Mouse (Mus musculus) gastrocnemius, postnatal 14 days (tissue): ENCODE measurements around the gene Prkch. TPM values are rescaled to one million over a fixed set of nuclear protein-coding genes. Genes with fewer than 3 reads are reported as not detected.
"Not testable (repeated sequence)": the region's sequence is repeated elsewhere in the genome, so short reads cannot be mapped to it uniquely, and the experiment has no call there.

Experiments used
- DNase-seq: peaks from one replicate; pipeline ENCODE4 v3.0.0; 2021; ENCODE audit warnings: mixed read lengths
- intact Hi-C: fragments of 180-260 bp; cut with DNase I; formaldehyde crosslinking; loops from one replicate; pipeline ENCODE4 v1.15.1; 2025; ENCODE audit warnings: low total_unique reads
- long read RNA-seq, 2 experiments: library from polyadenylated mRNA; stranded (forward); transcript quantifications; one replicate each; pipeline ENCODE4 v2.0.0; 2021
- total RNA-seq, 2 experiments: library from RNA; stranded (reverse); gene quantifications; 2 replicates each; pipeline ENCODE4 v1.2.3; 2021

Gene Prkch
- 10 to 100 TPM in 1 of 2 experiments, 1 to 10 TPM in 1; 9.0 to 12.5 TPM for total RNA-seq
- long read RNA-seq, experiment 1, transcript Prkch-201 (14 exons, 3,545 nt): major isoform, 19 of 21 reads
- long read RNA-seq, experiment 1, partial matches to known transcripts: 1 of 21 reads
- long read RNA-seq, experiment 1, other reads (novel, unspliced or antisense): 1 of 21 reads
- long read RNA-seq, experiment 2, transcript Prkch-201 (14 exons, 3,545 nt): major isoform, 22 of 23 reads
- long read RNA-seq, experiment 2, partial matches to known transcripts: 0 of 23 reads
- long read RNA-seq, experiment 2, other reads (novel, unspliced or antisense): 1 of 23 reads

DNA sequence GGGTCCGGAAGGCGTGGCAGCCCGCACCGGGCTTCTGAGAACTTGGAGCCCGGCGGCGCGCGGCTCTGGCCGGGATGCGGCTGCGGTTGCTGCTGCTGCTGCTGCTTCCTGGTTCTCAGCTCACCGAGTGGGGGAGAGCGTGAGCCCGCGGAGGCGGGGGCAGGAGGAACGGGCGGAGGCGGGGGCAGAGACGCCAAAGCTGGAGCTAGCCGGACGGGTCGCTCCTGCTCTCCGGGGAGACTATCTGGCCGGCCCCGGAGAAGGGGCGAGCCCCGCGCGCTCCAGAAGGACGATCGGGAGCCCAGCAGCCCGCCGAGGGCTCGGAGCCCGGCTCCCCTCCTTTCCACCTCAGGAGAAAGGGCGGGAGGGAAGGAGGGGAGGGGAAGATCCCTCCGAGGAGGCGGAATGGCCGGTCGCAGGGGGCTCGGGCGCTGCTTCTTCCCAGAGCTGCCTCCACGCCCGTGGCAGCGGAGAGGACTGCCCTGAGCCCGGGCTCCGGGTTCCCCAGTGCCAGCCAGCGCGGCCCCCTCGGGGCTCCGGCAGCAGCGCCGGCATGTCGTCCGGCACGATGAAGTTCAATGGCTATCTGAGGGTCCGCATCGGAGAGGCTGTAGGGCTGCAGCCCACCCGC lies at the start of gene Prkch:
Prkch (plus strand) TSS at position 187 of the 631 bp plus-strand sequence.
- DNase-seq: peak; percentile 81
- intact Hi-C loops: no loop called here

GRCm38 (mm10) chr12:73537499-73538138 lies 47.0 kb upstream of the Prkch start:
- intact Hi-C loops: no loop called here
- no peak for DNase-seq

GRCm38 (mm10) chr12:73538139-73538508 lies 46.5 kb upstream of the Prkch start:
- intact Hi-C loops: not testable (repeated sequence)

DNA sequence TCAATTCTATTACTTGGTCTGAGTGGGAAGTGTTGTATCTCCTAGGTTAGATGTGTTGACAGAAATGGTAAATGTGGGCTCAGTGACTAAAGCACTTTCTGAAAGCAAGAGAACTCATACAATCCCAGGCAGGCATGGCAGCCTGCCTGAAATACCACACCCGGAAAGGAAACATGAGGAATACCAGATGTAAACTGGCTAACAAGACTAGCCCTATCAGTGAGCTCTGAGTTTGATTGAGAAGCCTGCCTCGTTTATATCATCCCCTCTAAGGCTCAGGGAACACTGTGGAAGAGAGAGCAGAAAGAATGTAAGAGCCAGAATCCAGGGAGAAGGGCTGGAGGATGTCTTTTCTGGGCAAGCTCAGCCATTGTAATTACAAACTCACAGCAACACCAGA lies 45.4 kb upstream of the Prkch start:
- intact Hi-C loops: no loop called here
- no peak for DNase-seq

More at GRCm38 (mm10) chr12:73538139-73538508, 46.5 kb upstream of the Prkch start:
- DNase-seq: not testable (repeated sequence)

DNA sequence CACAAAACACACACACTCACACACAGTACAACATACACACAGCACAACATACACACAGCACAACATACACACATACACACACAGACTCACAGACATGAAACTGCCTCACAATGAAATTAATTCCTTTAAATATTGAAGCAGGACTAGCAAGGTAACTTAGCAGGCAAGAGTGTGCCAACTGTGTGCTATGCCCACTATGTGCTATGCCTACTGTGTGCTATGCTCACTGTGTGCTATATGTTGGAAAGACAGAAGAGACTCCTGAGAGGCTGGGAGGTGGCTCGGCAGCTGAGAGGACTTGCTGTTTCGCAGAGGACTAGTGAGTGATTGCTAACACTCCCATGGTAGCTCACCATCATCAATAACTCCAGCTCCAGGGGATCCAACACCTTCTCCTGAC lies 44.2 kb upstream of the Prkch start:
- DNase-seq: no peak
- intact Hi-C loops: no loop called here

- intact Hi-C loops: no loop called here
- DNase-seq: no peak
These were observed 41.4 kb upstream of the Prkch start for GRCm38 (mm10) chr12:73543191-73543590.

DNA sequence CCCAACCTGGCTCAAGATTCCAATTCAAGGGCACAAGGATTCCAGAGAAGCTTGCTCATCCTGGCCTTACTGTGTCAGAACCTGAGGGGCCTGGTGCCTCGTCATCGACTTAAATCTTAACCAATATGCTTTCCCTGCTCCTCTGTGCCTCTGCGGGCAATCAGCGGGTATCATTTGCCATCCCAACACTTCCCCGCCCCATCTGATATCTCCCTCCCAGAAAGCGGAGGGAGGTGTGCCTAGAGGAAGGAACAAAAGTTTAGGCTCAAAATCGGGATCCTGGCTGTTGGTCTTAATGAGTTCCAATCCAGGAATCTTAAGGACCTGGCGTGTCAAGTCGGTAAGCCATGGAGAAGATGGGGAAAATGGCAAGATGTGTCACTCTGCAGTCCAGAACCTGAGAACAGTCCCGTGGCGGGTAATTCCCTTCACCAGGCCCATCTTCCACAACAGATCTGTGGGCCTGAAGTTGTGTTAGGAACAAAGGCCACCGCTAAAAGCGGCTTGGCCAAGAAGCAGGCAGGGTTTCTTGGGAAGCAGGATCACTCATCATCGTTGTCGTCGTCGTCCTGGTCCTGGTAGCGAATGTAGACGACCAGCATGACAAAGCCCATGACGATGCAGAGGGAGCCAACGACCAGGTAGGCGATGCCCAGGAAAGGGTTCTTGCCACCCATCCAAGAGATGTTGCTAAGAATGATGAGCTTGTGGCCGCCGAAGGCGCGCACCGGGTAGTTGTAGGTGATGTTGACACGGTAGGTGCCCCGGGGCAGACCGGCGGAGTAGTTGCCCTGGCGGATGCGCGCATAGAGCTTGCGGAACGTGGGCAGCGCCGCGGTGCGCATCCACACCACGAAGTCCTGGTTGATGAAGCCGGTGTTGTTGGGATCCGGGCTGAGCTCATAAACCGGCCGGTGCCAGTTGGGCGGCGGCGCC lies 39.6 kb upstream of the Prkch start:
- intact Hi-C loops: no loop called here
- no peak for DNase-seq

GRCm38 (mm10) chr12:73545672-73546085 lies 38.9 kb upstream of the Prkch start:
- DNase-seq: peak; percentile 59
- intact Hi-C loops: no loop called here

DNA sequence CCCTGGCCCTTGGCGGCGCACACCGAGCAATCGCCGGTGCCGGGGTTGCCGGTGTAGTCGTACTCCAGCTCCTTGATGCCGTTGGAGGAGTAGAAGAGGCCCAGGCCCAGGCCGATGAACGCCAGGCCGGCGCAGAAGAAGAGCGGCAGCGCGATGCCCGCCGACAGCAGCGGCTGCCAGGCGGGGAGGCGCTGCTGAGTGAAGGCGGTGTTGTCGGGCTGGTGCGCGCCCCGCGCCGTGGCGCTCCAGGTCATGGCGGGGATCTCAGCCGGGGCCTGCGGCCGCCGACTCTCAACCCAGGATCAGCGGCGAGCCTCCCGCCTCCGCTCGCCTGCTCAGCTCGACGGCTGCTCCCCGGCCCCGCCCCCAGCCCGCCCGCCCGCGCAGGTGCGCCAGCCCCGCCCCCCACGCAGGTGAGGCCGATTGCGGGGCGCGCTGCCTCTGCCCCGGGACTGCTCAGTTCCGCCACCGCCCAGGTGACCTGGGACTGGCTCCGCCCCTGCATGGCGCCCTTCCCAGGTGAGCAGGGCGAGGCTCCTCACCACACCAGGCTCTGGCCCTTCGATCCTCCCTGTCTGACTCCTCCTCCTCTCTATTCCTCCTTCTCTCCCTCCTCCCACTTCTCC lies 38.4 kb upstream of the Prkch start, which contains the start of gene Tmem30b:
Tmem30b (minus strand) TSS at position 307 of the 626 bp plus-strand sequence.
- intact Hi-C loops: no loop called here
- DNase-seq: no peak

DNA sequence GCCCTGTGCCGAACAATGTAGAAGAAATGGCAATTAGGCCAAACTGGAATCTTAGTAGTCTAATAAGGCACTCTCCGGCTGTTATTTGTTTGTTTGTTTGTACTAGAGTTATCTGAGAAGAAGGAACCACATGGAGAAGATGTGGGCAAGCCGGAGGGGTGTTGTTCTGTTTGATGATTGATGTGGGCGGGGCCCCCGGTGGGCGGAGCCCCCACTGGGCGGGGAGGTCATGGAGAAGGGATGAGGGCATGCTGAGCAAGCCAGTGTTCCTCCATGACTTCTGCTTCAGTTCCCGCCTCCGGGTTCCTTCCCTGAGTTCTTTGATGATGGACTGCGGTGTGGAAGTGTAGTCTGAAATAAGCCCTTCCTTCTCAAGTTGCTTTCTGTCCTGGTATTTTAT lies 37.0 kb upstream of the Prkch start:
- DNase-seq: no peak
- intact Hi-C loops: no loop called here

DNA sequence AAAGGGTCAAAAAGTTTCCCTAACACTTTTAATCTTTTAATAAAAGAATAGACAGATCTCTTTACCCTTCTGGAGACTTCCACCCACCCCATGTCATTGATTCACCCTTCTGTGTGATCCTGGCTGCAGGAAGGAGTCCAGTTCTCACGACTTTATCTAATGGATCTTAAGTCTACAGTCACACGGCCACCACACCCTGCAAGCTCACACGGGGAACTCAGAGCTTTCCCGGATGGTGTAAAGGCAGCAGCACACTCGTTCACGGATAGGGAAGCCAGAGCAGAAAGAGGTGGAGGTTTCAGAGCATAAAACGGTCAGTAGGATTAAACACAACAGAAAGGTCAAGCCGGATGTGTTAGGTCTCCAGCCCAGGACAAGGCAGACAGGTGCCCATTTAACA lies 36.3 kb upstream of the Prkch start:
- DNase-seq: no peak
- intact Hi-C loops: no loop called here

- intact Hi-C loops: loop anchor here (10.0 kb wide), 1 partner anchor 709 kb away; no protein-coding TSS in a partner anchor
These were observed 30.4 kb upstream of the Prkch start for GRCm38 (mm10) chr12:73554155-73554554.

GRCm38 (mm10) chr12:73558525-73559195 lies 25.9 kb upstream of the Prkch start:
- intact Hi-C loops: loop anchor here (10.0 kb wide), 1 partner anchor 714 kb away; no protein-coding TSS in a partner anchor
- no peak for DNase-seq

More at GRCm38 (mm10) chr12:73554155-73554554, 30.4 kb upstream of the Prkch start:
- DNase-seq: peak; percentile 67

DNA sequence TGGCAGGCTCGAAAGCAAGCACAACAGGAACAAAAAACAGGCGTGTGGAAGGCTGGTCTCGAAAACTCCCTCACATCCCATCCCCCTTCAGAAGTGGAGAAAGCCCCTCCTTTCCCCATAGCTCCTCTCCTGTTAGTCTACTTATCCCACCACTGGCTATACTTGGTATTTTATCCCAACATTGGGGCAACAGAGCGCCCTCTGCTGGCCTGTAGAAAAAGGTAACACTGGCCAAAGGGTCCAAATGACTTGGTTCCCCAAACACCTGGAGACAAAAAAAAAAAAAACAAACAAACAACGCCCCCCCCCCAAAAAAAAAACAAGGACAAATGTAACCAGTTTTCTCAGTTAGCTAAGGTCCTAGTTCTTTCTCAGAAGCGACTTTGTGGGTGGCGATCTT lies 24.5 kb upstream of the Prkch start:
- no peak for DNase-seq
- intact Hi-C loops: loop anchor here (10.0 kb wide), 1 partner anchor 455 kb away; no protein-coding TSS in a partner anchor

DNA sequence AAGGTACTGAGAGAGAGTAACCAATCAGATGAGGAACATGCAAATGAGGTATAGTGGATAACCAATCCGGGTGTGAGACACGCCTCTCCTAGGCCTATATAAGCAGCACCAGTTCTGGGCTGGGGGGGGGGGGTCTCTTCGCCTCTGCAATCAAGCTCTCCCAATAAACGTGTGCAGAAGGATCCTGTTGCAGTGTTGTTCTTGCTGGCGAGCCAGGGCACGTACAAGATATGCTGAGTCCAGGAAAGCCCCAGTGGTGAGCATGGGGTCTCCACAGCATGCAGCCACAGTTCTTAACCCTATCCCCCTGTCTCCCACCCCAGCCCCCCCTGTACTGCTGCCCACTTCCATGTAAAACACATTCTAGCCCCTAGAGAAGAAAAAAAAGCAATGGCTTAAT lies 21.5 kb upstream of the Prkch start:
- intact Hi-C loops: loop anchor here (10.0 kb wide), 1 partner anchor 452 kb away; no protein-coding TSS in a partner anchor
- not testable (repeated sequence) for DNase-seq

DNA sequence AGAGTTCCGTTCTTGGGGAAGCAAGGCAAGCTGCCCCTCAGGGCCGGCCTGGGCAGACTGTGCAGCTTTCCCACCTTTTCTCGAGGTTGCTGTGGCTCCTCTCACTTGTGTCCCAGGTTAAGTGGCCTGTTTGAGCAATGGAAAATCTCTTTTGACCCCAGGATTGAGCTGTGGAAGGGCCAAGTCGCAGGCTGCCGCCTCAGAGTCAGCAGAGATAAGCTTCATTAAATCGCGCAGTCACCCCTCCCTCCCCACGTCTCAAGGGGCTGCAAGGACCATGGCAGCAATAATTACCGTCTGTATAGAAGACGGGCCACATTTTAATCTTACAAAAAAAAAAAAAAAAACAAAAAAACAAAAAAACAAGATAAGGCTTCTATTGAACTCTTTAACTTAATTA lies 20.4 kb upstream of the Prkch start:
- intact Hi-C loops: loop anchor here (2.0 to 10.0 kb wide), 2 partner anchors 129 to 451 kb away; no protein-coding TSS in a partner anchor
- DNase-seq: no peak

DNA sequence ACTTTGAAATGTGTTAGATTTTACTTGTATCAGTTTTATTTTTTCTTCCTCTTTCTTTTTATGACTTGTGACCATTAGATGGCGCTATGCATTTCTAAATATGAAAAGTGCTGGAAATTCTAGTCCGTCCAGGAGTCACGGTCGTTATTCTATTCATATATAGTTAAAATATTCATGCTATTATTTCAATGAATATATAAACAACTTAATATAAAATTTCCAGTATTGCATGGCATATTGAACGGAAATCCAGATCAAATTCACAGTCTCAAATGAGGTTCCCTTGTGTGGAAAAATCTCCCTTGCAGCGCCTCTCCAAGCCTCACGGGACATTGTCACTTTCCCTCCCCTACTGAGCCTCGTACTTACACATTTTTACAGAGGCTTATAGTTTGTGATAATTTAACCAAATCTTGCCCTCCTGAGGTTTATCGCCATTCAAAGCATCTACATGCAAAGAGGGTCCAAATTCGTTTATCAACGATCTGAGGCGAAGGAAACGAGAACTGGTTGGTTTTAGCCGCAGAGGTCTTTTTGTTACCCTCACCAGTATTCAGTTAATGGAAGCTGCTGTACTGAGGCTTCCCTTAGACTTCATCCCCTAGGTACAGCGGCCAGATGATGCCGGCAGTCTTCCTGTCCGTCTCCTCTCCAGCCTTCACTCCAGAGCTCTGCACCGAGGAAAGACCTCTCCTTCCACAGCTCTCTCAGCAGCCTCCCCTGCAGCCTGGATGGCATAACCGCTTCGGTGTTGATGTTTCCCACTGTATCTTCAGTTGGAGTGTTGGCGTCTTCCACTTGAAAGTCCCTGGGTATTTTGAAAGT lies 19.6 kb upstream of the Prkch start:
- no peak for DNase-seq

More for the DNA sequence above, 19.6 kb upstream of the Prkch start:
- intact Hi-C loops: loop anchor here (2.0 to 10.0 kb wide), 2 partner anchors 128 to 450 kb away; no protein-coding TSS in a partner anchor
